Mouse (Mus musculus): ENCODE results near the gene Col8a1.

Gene Col8a1

DNA sequence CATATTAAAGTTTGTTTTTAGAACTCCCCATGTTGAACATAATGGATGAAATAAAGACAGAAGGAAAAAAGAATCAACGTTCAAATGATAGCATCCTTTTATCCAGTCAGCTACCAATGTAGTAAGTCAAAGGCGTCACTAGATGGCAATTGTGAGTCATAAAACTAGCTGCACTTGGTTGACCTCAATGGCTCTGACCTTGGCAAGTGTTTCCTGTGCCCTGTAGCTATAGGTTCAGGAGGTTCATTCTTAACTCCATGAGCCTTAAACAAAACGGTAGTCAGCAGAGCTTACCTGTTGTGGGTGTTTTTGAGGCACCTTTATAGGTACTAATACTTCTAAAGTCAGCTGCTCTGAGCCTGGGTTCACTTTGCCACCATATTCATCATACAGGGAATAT, 85.2 kb downstream of the Col8a1 start:
- peak in 1 of 2 experiments; percentile 7 for DNase-seq

DNA sequence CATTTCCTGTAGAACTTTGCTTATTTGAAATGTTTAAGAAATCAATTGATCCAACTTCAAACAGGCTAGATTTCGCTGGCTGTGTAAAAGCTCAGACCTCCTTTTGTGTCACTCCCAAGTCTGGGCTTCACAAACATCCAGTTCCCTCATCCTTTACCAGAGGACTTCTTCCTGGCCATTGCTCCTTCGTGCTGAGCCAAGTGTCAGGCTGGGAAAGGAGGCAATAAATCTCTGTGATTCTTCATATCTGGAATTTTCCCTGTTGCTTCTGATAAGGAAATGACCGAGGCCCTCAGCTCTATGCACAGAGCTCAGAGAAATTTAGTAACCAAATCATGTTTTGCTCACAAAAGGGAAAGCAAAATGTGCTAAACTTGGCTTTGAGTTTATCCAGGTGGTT, 91.9 kb downstream of the Col8a1 start:
- DNase-seq: no peak

DNA sequence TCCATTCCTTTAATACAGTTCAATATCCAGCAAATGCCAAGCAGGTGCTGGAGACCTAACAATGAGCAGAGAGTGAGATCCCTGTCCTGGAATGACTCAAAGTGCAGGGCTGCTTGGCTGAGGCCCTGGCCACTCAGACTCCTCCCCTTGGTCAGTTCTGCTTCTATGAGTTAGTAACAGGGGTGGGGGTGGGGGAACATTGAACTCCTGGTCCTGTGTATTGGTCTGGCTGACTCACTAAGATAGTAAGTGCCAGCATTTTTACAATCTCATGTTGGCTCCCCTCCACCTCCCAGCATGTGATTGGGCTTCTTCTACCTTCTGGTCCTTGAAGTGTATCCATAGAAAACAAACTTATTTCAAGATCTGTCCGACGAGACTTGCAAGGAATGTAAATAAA, 104.6 kb downstream of the Col8a1 start:
- DNase-seq: no peak

DNA sequence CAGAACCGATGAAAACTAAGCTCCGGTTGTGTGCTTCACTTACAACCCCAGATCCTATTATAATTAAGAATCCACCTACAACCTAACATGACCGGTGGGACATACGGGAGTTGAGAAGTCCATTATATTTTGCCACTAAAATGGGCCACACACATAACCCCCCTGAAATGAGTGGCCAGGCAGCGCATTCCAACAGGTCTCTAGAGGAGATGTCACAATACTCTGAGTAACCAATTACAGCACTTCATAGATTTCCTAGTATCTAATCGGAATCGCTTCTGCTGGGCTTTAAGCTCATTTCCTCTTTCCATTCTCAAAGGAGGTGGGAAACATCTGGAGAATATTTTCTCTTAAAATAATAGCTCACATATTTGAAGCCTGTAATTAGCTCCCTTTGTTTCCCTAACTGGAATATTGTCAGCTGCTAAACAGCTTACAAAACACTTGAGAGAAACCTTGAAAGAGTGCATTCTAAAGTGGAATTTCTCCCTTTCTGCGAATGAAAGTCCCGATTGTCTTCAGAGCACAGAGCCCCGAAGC, 113.1 kb downstream of the Col8a1 start:
- DNase-seq: no peak

DNA sequence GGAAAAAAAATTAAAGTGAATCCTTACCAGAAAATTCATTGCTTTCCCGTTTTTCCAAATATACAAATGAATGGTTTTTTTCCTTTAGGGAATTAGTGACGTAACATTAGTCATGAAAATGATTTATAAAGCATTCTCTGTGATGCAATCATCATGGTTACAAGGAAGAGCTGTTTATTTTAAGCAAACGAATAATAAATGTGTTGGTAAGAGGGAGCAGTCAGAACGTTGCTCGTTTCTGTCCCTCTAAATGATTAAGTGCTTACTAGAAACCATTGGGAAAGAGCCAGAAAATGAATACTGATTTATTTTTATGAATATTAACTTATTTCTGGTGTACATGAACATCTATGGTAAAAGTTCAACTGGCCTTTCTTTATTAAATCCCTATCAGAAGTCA, 119.8 kb downstream of the Col8a1 start:
- no peak for DNase-seq

DNA sequence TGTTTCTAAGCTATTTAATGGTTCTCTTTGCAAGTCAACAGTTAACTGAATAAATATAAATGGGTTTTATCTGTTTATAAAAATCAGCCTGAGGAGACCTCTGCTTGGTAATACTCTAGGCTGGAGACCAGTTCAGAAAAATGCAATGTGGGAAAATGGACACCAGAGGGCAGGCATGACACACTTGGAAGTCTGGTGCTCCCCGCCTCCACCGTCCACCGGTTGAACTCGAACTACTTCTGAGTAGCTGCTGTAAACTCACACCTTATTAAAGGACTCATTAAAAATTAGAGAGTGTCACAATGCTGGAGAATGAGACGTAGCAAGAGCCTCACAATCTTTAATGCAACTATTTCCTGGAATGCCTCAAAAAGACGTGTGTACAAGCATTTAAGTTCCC, 120.3 kb downstream of the Col8a1 start:
- DNase-seq: peak; percentile 31 to 70

DNA sequence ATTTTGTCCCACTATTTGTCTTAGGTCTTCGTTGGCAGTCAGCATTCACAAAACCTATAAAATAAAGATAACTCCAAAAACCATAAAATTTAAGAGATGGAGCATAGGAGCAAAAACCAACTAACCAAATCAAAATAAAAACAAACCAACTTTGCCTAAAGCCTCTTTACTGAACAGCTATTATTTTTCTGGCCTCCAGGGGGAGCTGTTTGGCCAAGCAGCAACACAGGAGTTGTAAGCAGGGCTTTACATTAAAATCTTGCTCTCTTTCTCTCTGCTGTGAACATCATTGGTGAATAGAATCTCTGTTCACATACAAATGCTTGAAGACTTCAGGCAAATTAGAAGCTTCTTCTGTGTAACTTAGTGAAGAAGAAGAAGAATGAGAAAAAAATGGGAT, 142.8 kb downstream of the Col8a1 start:
- DNase-seq: peak in 1 of 2 experiments; percentile 21

DNA sequence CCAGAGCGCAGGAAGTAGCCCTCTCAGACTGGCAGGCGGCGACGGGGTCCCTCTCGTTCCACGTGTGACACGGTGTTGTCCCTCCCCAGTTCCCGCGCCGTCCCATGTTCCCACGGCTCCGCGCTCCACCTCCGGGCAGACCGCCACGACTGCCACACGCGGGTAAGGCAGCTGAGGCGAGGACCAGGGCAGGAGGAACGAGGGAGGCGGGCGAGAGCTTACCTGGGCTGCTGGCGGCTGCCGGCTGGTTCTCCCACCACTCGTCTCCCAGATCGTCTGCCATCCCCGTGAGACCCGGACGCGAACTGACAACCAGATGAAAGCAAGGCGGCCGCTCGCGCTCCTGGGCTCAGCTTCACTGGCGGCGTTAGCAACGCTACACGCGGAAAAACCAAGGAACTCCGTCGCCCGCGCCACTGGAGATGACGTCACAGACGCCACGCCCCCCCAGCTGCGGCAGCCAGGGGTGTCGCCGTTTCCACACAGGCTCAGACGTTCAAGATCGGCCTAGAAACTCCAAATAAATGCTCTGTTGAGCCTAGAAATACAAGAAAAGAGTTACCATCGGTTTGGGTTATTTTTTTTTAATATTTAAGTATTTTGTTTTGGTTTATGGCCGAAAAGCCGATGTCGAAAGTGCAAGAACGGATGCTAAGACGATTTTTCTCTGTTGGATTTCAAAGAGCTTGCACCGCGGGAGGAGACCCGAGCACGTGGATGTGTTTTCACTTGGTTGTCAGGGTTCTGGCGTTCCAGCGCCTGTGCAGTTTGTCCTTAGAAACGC, 147.9 kb downstream of the Col8a1 start, which contains the start of gene Cmss1:
Gene Cmss1, minus strand, starts transcription at position 421 of the 784 bp plus-strand sequence.
- DNase-seq: peak; percentile 86 to 88

DNA sequence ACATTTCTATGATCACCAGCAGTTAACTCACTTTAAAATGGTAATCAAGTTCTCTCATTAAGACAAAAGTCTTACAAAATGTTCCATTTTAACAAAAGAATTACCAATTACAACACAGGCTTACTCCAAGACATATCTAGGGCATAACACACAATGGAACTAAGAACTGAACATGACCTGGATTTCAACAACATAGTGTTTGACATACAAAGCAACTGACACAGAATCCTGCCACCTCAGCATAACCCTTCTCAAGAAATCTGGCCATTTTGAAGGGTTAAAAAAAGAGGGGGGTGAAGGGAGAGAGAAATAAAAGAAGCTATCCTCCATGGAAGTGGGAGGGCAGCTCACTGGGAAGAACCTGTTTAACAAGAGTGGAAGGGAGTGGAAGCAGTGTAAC, 153.5 kb downstream of the Col8a1 start:
- DNase-seq: no peak

DNA sequence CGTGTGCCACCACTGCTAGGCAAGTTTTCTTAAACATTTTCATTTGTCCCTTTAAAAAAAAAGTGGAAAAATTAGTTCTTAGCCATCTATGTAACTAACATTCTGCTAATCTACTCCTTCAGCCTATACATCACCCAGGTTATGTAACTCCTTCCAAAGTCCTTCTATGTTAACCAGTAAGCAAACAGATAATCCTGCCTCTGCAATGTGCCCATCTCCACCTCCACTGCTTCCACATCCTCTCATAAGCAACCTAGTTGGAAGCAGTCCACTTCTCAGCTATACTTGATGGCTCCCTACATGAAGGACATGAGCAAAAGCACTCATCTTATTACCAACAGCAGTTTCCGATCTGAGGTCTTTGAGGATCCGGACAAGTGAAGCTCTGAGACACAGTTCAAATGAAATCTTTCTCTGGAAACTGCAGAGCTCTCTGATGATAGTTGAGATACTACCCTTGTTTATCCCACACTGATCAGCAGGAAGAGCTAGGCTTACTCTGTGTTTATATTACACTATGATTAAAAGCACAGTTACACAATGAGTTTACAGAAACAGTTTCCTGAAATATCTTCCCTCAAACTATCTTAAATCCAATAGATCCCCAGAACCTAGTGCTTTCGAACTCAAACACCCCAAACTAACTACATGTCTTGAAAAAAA, 157.1 kb downstream of the Col8a1 start:
- DNase-seq: peak in 1 of 2 experiments; percentile 5

DNA sequence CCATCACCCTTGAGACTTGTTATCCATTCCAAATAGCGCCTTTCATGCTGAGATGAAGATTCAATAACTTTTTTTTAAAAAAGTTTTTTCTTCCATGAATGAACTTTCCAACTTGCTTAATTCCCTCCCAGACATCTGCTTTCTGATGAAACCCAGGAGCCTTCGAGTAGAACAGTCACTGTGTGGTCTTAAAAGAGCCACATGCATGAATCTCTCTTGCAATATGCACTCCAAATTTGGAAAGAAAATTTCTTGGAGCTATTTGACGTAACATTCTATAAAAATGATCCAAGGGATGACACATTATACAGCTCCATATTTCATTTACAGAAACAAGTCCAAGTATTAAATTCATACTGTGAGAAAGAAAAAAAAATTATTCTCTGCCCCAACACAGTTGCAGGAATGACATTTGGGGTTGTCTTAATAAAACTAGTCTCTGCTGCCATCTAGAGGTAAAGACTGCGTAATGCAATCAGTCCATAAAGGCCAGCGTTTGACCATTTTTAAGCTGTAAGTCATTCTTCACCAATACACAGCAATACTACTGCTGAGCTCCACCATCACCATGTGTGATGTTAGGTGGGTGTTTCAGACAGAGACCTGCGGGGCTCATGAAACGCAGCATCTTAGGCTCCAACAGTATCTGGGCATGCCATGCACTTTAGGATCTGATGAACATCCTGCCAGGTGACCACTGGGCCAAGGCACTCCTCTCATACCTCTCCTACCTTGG, 160.9 kb downstream of the Col8a1 start:
- DNase-seq: peak in 1 of 2 experiments; percentile 38

DNA sequence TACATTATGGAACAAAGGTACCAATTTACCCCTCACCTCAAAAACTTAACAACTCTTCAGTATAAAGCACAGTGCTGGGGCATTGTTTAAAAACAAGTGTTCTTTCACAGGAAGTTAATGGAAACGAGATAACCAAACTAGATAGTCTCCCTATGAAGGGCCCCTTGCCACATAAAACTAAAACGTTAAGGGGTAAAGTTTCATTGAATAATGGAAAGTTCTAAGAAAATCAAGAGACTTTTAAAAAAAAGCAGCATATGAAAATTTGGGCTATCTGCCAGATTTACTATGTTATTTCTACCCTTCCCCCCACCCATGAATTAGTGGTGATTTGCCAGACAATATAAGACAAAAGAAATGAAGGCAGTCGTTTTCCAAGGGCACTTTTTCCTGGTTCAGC, 169.3 kb downstream of the Col8a1 start:
- no peak for DNase-seq

DNA sequence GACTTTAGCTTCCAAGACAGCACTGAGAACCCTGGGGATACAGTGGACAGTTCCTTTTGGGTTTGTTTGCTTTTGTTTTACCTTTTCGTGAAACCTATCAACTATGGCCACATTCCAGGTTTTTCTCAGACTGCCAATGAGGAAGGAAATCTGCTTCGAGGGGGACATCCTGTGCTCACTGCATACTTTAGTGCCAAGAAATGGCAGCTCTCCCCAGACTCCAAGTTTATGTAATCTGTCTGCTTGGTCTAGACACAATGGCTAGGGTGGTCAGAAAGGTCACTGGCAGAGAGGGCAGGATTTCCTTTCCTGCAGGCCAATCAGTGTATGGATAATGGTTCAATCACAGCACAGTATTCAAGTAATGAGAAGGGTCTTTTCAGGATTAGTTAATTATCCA, 172.5 kb downstream of the Col8a1 start:
- DNase-seq: peak; percentile 40 to 48

DNA sequence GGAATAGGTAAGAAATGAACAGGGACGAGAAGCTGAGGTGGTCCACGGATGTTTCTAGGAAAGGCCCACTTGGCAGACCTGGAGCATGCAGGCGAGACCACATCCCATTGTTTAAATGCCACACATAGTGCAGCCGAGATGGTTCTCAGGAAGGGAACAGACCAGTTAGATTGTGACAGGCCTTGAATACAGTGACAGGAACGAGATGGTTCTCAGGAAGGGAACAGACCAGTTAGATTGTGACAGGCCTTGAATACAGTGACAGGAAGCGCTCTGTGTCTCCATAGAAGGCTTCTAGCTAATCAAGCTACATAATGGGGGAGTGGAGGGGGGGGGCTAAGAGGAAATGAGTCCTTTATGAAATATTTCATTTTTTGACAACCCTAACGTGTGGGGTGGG, 174.5 kb downstream of the Col8a1 start:
- peak in 1 of 2 experiments; percentile 31 for DNase-seq

DNA sequence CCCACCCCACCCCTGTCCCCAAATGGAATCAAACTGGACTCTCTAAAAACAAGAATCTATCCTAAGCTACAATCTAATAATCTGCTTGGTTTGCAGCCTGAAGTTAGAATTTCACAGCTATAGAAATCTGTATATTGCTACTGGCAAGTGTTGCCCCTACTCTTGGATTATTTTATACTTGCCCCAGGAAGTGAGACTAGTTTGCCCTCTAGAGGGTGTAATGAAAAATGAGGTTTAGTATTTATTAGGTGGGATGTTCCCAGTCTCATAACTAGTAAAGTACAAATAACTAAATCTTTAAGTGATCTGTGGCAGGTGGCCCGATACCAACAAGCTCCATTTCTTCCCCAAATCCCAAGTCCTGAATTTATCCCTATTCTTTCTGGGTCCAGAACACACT, 177.0 kb downstream of the Col8a1 start:
- no peak for DNase-seq

DNA sequence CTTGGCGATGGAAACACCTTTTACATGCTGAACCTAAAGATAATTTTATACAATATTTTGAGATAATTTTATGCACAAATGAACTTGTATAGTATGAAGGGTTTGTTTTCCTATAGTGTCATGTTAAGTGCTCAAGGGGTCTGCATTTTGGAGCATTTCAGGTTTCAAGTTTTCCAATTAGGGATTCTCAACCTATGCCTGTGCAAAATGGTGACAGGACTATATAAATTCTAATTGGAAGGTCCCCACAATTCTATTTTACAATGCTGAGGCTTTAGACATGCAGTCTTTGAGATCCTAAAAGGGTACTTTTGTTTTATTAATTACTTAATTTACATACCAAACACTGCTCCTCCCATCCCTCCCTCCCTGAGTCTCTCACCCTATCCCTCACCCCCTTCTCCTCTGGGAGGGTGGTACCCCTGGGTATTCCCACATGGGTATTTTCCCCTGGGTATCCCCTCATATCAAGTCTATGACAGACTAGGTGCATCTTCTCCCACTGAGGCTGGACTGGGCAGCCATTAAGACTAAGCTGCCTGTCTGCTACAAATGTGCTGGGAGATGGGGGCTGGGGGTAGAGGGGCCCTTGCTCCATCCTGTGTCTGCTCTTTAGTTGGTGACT, 178.7 kb downstream of the Col8a1 start:
- DNase-seq: no peak
